Mouse (Mus musculus) adrenal gland, postnatal 25 days (tissue): ENCODE measurements around the gene Cbx1. TPM values are rescaled to one million over a fixed set of nuclear protein-coding genes. Genes with fewer than 3 reads are reported as not detected.
"Not testable (repeated sequence)": the region's sequence is repeated elsewhere in the genome, so short reads cannot be mapped to it uniquely, and the experiment has no call there.

ENCODE experiments used
- DNase-seq: peaks from one replicate; pipeline ENCODE4 v3.0.0; 2021; ENCODE audit warnings: mixed read lengths
- total RNA-seq: library from RNA; stranded (reverse); gene quantifications from 2 replicates; pipeline ENCODE4 v1.2.3, GENCODE M21; 2021

Cbx1 gene
- total RNA-seq, 1 experiment from 2014 or later = 98.0 TPM

GRCm38 (mm10) chr11:96775665-96776064 is 13.3 kb upstream of the Cbx1 start:
- DNase-seq = no peak

DNA sequence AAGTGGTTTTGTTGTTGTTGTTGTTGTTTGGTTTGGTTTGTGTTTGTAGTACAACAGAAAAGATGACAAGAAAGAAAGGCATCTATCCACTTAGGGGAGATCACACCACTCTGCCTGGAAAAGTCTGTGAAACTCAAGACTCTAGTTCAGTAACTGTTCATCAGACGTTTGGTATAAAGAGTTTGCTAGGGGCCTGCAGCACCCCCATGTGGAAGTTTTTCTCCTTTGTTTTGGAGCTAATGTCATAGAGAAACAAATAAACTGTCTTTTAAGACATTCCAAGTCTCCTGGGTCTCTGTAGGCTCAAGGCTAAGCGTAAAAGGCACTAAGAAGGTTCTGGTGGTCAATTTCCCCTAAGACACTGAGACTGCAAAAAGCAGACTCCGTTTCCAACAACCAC is 12.9 kb upstream of the Cbx1 start:
- DNase-seq = no peak

- peak; percentile 99 for DNase-seq
Measured at GRCm38 (mm10) chr11:96776968-96777962, 11.7 kb upstream of the Cbx1 start, which contains the start of gene Snx11. Snx11 (minus strand) TSS chr11:96777559.

- DNase-seq = not testable (repeated sequence)
Measured at GRCm38 (mm10) chr11:96778061-96778627, 10.8 kb upstream of the Cbx1 start.

- DNase-seq = no peak
Measured at GRCm38 (mm10) chr11:96780306-96780705, 8.6 kb upstream of the Cbx1 start.

DNA sequence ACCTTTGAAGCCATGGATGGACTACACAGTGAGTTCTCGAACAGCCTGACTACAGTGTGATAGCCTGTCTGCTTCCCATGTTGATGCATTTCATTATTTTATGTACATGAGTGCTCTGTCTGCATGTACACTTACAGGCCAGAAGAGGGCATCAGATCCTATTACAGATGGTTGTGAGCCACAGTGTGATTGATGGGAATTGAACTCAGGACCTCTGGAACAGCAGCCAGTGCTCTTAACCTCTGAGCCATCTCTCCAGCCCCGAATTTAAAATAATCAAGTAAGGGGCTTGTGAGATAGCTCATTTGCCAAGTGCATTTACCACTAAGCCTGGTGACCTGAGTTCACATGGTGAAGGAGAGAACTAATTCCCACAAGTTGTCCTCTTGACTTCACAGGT is 7.5 kb upstream of the Cbx1 start:
- no peak for DNase-seq

DNA sequence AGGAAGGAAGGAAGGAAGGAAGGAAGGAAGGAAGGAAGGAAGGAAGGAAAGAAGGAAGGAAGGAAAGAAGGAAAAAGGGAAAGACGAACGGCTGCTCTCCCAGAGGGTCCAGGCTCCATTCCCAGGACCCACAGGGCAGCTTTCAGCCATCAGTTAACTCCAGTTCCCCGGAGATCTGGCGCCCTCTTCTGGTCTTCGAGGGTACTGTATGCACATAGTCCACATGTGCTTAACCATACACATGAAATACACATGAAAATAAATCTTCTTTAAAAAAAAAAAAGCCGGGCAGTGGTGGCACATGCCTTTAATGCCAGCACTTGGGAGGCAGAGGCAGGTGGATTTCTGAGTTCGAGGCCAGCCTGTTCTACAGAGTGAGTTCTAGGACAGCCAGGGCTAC is 4.1 kb upstream of the Cbx1 start:
- DNase-seq = peak; percentile 76

DNA sequence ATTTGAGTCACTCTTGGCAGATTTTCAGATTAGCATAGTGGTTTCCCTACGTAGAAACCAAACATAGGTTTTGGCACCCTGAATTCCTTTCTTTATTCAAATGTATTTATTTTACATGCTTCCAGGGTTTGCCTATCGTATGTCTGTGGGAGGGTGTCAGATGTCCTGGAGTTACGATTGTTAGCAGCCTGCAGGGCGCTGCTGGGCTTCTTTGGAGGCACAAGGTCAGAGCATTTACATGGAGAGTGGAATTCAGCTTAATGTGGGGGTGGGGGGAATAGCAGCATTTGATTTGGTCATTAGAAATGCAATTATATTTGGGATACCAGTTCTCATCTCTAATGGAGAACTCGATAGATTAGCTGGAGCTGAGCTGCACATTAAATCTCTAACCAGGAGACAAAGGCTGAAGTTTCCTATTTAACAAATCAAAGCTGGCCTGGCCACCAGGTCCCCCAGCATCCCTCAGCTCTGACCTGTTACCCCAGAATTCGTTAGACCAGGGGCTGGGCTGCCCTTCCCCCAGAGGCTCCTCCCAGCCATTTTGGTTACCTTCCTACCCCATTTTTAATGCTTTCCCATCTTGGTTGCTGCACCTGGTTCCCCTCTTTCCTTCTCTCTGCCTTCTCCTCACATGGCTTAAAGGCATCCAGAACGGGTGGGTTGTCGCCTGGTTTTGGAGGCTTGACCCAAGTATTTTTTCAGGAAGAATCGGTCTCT is 2.0 kb upstream of the Cbx1 start:
- no peak for DNase-seq

GRCm38 (mm10) chr11:96789990-96790389 is 1.1 kb downstream of the Cbx1 start:
- no peak for DNase-seq

DNA sequence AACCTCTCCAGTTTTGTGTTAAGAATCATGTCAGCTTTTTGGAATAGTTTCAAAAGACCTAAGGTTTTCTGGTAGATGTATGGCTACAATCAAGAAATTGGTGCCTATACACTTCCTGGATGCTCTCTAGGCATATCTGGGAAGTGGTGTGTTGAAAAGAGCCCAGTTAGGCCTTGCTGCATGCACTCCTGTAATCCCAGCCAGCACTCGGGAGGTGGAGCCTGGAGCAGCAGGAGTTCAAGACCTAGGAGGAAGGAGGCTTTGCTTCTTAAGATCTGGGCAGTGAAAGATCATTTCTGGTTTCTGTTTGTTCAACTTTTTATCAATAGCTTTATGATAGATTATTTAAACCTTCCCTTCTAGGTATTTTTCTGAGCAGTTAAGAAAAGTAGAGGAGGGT is 1.8 kb downstream of the Cbx1 start:
- DNase-seq = no peak

GRCm38 (mm10) chr11:96795491-96795890 is 6.6 kb downstream of the Cbx1 start:
- DNase-seq = no peak

- no peak for DNase-seq
Measured at GRCm38 (mm10) chr11:96796081-96796480, 7.2 kb downstream of the Cbx1 start.

DNA sequence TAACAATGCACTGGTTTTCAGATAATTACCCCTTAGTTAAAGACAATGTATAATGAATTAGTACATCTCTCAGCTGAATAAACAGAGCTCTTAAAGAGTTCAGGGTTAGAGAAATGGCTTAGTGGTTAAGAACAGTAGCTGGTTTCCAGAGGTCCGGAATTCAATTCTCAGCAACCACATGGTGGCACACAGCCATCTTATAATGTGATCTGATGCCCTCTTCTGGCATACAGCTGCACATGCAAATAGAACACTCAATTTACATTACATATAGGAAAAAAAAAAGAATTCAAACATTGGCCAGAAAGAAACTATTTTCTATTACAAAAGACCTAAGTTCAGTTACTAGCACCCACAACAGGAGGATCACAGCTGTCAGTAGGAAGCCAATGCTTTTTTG is 7.7 kb downstream of the Cbx1 start:
- no peak for DNase-seq

DNA sequence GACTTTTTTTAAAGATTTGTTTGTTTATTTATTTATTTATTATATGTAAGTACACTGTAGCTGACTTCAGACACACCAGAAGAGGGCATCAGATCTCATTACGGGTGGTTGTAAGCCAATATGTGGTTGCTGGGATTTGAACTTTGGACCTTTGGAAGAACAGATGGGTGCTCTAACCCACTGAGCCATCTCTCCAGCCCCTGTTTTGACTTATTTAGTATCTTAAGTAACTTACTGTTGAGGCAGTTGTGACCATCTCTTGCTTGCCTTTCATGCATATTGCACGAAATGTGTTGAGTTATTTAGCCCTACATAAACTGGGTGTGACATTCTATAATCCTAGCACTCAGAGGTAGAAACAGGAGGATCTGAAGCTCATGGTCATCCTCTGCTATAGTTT is 10.6 kb downstream of the Cbx1 start:
- DNase-seq = no peak

DNA sequence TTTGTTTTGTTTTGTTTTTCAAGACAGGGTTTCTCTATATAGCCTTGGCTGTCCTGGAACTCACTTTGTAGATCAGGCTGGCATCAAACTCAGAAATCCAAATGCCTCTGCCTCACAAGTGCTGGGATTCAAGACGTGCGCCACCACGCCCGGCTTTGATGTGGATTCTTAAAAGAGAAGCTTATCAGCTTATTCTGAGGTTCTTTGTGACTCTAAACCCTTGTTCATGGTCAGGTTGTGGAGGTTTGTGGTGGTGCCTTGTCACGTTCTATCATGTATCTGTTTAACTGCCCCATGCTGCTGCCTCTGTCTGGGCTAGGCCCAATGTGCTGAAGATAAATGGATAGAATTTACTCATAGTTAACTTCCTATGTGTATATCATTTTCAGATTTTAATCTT is 16.7 kb downstream of the Cbx1 start:
- no peak for DNase-seq

DNA sequence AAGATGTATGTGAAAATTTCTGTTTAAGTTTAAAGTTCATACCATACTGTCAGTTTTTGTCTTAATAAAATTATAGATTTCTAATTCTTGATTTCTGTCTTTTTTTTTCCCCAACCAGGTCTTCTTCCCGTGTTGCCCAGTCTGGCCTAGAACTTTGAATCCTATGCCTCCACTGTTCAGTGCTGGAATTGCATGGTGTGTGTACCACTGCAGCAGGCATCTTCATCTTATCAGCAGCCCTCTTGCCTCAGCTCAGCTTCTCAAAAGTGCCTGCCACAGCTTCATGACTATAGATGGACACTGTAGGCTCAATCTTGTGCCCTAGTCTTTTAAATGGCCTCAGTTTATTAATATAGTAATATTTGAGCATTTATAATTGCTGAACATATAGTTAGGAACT is 19.1 kb downstream of the Cbx1 start:
- no peak for DNase-seq

- DNase-seq = no peak
Measured at GRCm38 (mm10) chr11:96809562-96810235, 20.8 kb downstream of the Cbx1 start.

DNA sequence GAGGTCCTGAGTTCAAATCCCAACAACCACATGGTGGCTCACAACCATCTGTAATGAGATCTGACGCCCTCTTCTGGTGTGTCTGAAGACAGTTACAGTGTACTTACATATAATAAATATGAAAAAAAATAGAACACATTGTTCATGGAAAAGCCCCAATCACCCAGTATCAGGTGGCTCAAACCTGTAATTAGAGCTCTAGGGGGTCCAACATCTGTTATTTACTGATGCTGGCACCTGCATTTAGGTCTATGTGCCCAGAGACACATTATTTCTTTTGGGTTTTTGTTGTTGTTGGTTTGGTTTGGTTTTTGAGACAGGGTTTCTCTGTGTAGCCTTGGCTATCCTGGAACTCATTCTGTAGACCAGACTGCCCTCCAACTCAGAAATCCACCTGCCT is 22.3 kb downstream of the Cbx1 start:
- not testable (repeated sequence) for DNase-seq

- DNase-seq = no peak
Measured at GRCm38 (mm10) chr11:96813455-96813854, 24.5 kb downstream of the Cbx1 start.

DNA sequence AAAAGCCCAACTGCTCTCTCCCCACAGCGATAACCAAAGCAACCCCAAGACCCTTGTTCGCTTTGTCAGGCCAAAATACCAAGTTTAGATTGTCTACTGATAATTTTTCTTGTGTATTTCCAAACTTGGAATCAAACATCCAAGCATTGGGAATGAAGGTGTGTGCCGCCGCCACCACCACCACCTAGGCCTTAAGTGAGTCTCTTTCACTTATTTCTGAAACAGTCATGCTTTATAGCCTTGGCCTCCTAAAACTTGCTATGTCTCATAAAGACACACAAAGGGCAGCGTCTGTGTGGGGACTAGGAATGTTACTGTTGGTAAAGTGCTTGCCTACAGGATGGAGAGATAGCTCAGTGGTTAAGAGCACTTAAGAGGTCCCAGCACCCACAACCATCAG is 25.0 kb downstream of the Cbx1 start:
- no peak for DNase-seq

GRCm38 (mm10) chr11:96814443-96814842 is 25.5 kb downstream of the Cbx1 start:
- no peak for DNase-seq

DNA sequence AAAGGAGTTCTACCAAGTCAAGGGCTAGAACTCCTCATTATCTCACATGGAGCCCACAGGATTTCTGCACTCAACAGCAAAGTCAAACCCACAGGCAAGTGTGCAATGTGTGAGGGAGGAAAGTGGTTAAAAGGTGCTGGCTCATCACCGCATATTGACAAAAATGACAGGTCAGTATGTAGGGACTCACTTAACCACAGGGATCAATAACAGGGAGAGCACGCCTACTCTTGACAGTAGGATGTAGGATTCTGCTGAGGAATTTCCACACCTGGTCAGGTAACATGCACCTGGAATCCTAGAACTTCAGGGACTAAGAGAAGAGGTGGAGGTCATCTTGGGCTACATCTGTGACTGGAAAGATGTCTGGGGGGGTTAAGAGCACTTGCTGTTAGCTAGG is 27.0 kb downstream of the Cbx1 start:
- no peak for DNase-seq
